Mouse (Mus musculus): ENCODE measurements around the gene Gm8947. TPM values are rescaled to one million over a fixed set of nuclear protein-coding genes. Genes with fewer than 3 reads are reported as not detected.

Gm8947 gene
- polyA plus RNA-seq, 1 experiment from 2014 or later: not detected

DNA sequence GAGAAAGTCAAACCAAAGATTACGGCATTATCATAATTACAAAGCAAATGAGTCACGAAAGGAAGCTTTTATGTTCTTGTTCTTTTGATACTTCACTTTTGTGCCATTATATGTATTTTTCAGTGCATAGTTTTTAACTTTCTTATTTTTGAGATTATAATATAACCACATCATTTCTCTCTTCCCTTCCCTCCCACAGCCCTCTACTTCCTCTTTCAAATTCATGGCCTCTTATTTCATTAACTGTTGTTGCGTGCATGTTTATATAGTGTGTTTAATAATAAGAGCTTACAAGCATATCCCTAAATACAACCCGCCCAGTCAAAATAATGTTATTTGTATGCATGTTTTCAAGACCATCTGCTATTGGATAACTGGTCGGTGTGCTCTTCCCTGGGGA is 26.9 kb downstream of the Gm8947 start:
- Histone ChIP-seq H3K9me3 (ENCODE audit: control insufficient read depth, low read length) (no peaks in the 10 kb centered on the region), H3K4me1 (ENCODE audit: control insufficient read depth in 2 of 2, insufficient read depth in 2 of 2, low read length in 2 of 2) (peaks cover 0 to 5% of the 10 kb centered on the region in 2 experiments; a peak in 3 of 4 replicates), H3K27me3 (ENCODE audit: control insufficient read depth, insufficient read depth, low read length) (no peaks in the 10 kb centered on the region), H3K4me3 (ENCODE audit: control insufficient read depth in 1 of 2, insufficient read depth in 1 of 2, low read depth in 1 of 2, low read length in 2 of 2) (no peak overlapping the region), H3K9ac (ENCODE audit: low read length) (no peak overlapping the region), H3K36me3 (ENCODE audit: control insufficient read depth, insufficient read depth, low read length) (no peaks in the 10 kb centered on the region), H3K4me2 (ENCODE audit: low read length) (no peak overlapping the region), H3K27ac (replicated peaks in 1 of 2; ENCODE audit: control insufficient read depth in 1 of 2, insufficient read depth in 1 of 2, low read depth in 2 of 2, low read length in 2 of 2) (no peak overlapping the region)
- WGBS: 93% methylated on average over 5 of the region's 5 CpGs
- ATAC-seq (ENCODE audit: insufficient number of reproducible peaks, insufficient read depth, low FRiP score, low read depth): no peak

DNA sequence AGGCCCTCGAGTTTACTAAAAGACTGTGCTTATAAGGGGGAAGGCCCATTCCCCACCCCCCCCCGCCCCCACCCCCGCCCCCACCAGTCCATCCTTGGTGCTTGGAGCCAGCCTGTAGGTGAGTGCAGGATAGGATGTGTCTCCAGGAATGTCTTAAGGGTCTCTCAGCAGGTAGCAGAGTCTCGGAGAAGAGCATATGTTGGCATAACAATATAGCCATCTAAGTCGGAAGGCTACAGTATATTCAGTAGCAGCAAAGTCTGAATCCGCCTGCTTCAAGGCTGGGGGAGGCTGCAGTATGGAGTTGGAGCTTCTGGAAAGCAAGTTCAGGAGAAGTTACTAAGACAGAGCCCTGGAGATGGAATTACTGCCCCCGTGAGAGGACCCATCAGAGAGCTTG is 27.9 kb downstream of the Gm8947 start:
- no peaks in the 10 kb centered on the region for H3K9me3 ChIP-seq (ENCODE audit: control insufficient read depth, low read length)
- H3K27ac ChIP-seq (replicated peaks in 1 of 2; ENCODE audit: control insufficient read depth in 1 of 2, insufficient read depth in 1 of 2, low read depth in 2 of 2, low read length in 2 of 2): no peak overlapping the region
- H3K4me1 ChIP-seq (ENCODE audit: control insufficient read depth in 2 of 2, insufficient read depth in 2 of 2, low read length in 2 of 2): no peaks in the 10 kb centered on the region
- no peak overlapping the region for H3K4me3 ChIP-seq (ENCODE audit: control insufficient read depth in 1 of 2, insufficient read depth in 1 of 2, low read depth in 1 of 2, low read length in 2 of 2)
- no peak for ATAC-seq (ENCODE audit: insufficient number of reproducible peaks, insufficient read depth, low FRiP score, low read depth)
- H3K27me3 ChIP-seq (ENCODE audit: control insufficient read depth, insufficient read depth, low read length): no peaks in the 10 kb centered on the region
- no peak overlapping the region for H3K4me2 ChIP-seq (ENCODE audit: low read length)
- H3K36me3 ChIP-seq (ENCODE audit: control insufficient read depth, insufficient read depth, low read length): no peaks in the 10 kb centered on the region
- no peak overlapping the region for H3K9ac ChIP-seq (ENCODE audit: low read length)
- WGBS: 82% methylated on average over 7 of the region's 7 CpGs

DNA sequence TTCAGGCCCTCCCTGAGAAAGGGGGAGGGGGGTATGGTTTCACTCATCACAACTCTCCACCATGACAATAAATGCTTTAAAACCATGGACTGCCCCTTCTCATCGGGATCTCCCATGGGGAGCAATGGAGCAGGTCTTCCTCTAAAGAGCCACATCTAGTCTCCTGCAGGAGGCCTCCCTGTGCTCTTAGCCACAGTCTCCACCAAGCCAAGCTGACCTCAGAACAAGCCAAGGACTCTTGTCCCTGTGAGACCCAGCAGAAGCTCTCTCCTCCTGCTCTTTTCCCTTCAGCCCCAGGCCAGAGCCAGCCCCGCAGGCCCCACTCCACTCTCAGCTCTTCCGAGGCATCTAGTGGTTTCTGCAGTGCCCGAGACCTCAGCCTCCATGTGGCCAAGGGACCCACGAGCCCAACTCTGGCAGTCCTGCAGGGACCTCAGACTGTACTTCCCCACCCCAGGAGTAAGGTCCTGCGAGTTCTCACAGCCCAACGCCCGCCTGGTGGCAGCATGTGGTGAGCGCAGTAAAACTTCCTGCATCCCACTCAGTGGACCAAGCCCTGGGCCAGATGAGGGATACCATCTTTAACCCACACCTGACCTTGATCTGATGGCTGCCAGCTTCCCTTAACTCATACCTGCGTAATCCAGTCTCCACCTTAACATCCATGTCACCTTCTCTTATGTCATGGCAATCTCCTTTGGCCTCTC is 30.5 kb downstream of the Gm8947 start:
- Histone ChIP-seq H3K4me1 (ENCODE audit: control insufficient read depth in 2 of 2, insufficient read depth in 2 of 2, low read length in 2 of 2) (no peaks in the 10 kb centered on the region), H3K36me3 (ENCODE audit: control insufficient read depth, insufficient read depth, low read length) (no peaks in the 10 kb centered on the region), H3K27ac (replicated peaks in 1 of 2; ENCODE audit: control insufficient read depth in 1 of 2, insufficient read depth in 1 of 2, low read depth in 2 of 2, low read length in 2 of 2) (no peak overlapping the region), H3K27me3 (ENCODE audit: control insufficient read depth, insufficient read depth, low read length) (no peaks in the 10 kb centered on the region), H3K4me2 (ENCODE audit: low read length) (no peak overlapping the region), H3K9me3 (ENCODE audit: control insufficient read depth, low read length) (no peaks in the 10 kb centered on the region), H3K9ac (ENCODE audit: low read length) (no peak overlapping the region), H3K4me3 (ENCODE audit: control insufficient read depth in 1 of 2, insufficient read depth in 1 of 2, low read depth in 1 of 2, low read length in 2 of 2) (no peak overlapping the region)
- WGBS: 86% methylated on average over 10 of the region's 10 CpGs
- ATAC-seq (ENCODE audit: insufficient number of reproducible peaks, insufficient read depth, low FRiP score, low read depth): no peak

DNA sequence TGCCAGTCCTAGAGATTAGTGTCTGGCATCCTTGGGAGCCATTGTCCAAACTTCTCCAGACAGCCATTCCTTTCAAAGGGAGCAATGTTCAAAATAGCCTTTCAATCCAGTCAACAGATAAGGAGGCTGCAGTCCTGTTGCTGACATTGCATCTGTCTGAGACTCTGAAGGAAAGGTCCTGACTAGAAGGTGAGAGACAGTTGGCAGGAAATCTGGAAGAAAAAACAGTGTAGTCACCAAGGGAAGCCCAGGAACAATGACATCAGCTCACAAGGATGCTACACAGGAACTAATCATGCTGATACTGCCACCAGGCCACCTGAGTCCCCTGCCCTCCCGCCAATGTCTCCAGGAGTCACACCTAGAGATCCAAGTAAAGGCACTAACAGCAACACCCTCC is 31.2 kb downstream of the Gm8947 start:
- Histone ChIP-seq H3K4me1 (ENCODE audit: control insufficient read depth in 2 of 2, insufficient read depth in 2 of 2, low read length in 2 of 2) (no peaks in the 10 kb centered on the region), H3K27me3 (ENCODE audit: control insufficient read depth, insufficient read depth, low read length) (no peaks in the 10 kb centered on the region), H3K9ac (ENCODE audit: low read length) (no peak overlapping the region), H3K4me2 (ENCODE audit: low read length) (no peak overlapping the region), H3K36me3 (ENCODE audit: control insufficient read depth, insufficient read depth, low read length) (no peaks in the 10 kb centered on the region), H3K4me3 (ENCODE audit: control insufficient read depth in 1 of 2, insufficient read depth in 1 of 2, low read depth in 1 of 2, low read length in 2 of 2) (no peak overlapping the region), H3K27ac (replicated peaks in 1 of 2; ENCODE audit: control insufficient read depth in 1 of 2, insufficient read depth in 1 of 2, low read depth in 2 of 2, low read length in 2 of 2) (no peak overlapping the region), H3K9me3 (ENCODE audit: control insufficient read depth, low read length) (no peaks in the 10 kb centered on the region)
- ATAC-seq (ENCODE audit: insufficient number of reproducible peaks, insufficient read depth, low FRiP score, low read depth): no peak
- WGBS: 56% methylated on average over 1 of the region's 1 CpGs

DNA sequence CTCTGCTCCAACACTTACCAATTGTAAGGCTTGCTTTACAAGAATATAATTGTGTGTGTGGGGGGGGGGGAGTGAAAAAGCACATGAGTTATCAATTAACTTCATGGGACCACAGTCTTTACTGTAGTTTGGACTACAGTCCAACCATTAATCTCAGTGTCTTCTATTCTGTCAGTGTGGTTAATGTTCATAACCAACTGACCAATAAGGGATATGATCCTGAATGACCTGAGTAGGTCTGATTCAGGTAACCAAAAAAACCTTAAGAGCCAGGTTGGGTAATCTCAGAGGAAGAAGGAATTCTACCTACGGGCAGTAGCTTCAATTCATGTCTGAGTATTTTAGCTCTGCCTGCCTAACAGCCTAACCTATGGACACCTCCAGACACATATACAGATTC is 32.4 kb downstream of the Gm8947 start:
- Histone ChIP-seq H3K9ac (ENCODE audit: low read length) (no peak overlapping the region), H3K4me2 (ENCODE audit: low read length) (no peak overlapping the region), H3K27me3 (ENCODE audit: control insufficient read depth, insufficient read depth, low read length) (no peaks in the 10 kb centered on the region), H3K9me3 (ENCODE audit: control insufficient read depth, low read length) (no peaks in the 10 kb centered on the region), H3K4me3 (ENCODE audit: control insufficient read depth in 1 of 2, insufficient read depth in 1 of 2, low read depth in 1 of 2, low read length in 2 of 2) (no peak overlapping the region), H3K36me3 (ENCODE audit: control insufficient read depth, insufficient read depth, low read length) (no peaks in the 10 kb centered on the region), H3K4me1 (ENCODE audit: control insufficient read depth in 2 of 2, insufficient read depth in 2 of 2, low read length in 2 of 2) (no peaks in the 10 kb centered on the region), H3K27ac (replicated peaks in 1 of 2; ENCODE audit: control insufficient read depth in 1 of 2, insufficient read depth in 1 of 2, low read depth in 2 of 2, low read length in 2 of 2) (no peak overlapping the region)
- WGBS: 93% methylated on average over 1 of the region's 1 CpGs
- no peak for ATAC-seq (ENCODE audit: insufficient number of reproducible peaks, insufficient read depth, low FRiP score, low read depth)

DNA sequence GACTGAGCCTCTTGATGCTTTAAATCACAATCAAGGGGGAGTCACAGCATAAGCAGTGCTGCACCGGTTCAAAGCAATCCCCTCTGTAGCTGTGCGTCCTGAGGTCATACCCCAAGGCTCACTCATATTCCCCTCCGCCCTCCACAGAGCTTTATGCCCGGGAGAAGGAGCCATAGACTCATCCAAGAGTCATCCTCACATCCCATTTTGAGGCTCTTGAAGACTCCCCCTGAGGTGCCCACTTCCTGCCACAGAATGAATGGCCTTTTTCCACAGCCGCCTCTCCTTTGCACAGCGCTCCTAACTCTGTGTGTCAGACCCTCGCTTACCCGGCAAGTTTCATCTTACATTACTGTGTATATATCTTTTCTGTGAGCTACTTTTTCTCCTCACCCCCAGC is 35.3 kb downstream of the Gm8947 start:
- Histone ChIP-seq H3K4me2 (ENCODE audit: low read length) (no peak overlapping the region), H3K9me3 (ENCODE audit: control insufficient read depth, low read length) (no peaks in the 10 kb centered on the region), H3K4me1 (ENCODE audit: control insufficient read depth in 2 of 2, insufficient read depth in 2 of 2, low read length in 2 of 2) (no peaks in the 10 kb centered on the region), H3K27me3 (ENCODE audit: control insufficient read depth, insufficient read depth, low read length) (no peaks in the 10 kb centered on the region), H3K4me3 (ENCODE audit: control insufficient read depth in 1 of 2, insufficient read depth in 1 of 2, low read depth in 1 of 2, low read length in 2 of 2) (no peak overlapping the region), H3K27ac (replicated peaks in 1 of 2; ENCODE audit: control insufficient read depth in 1 of 2, insufficient read depth in 1 of 2, low read depth in 2 of 2, low read length in 2 of 2) (no peak overlapping the region), H3K36me3 (ENCODE audit: control insufficient read depth, insufficient read depth, low read length) (no peaks in the 10 kb centered on the region), H3K9ac (ENCODE audit: low read length) (no peak overlapping the region)
- ATAC-seq (ENCODE audit: insufficient number of reproducible peaks, insufficient read depth, low FRiP score, low read depth): no peak
- 81% methylated on average over 8 of the region's 8 CpGs for WGBS

DNA sequence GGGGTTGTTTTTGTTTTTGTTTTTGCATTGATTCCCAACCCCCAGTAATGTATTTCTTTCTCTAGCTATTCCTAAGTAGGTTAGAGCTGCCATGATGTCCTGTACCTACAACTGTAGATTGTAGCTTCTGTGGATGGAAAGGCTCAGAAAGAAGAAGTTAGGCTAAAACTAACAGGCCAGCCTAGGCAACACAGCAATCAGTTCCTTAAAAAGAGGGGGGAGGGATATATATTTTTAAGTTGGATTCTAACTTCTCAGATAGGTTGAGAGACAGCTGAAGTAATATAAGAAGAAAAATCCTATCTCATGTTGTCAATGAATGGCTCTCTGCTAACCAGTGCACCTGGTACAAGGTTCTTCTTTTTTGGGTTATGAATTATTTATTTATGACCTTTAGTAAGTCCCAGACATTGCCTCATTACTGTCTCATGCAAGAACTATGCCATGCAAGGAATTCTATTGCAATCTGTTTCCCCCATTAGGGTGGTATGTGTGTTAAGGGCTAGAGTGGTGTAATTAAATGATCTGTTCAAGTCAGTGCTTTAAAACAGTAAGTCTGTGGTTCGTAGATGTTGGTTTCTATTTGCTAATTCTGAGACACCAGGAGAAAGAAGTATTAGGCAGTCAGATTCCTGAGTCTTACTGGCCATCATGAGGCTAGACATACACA is 36.3 kb downstream of the Gm8947 start:
- Histone ChIP-seq H3K9ac (ENCODE audit: low read length) (no peak overlapping the region), H3K36me3 (ENCODE audit: control insufficient read depth, insufficient read depth, low read length) (no peaks in the 10 kb centered on the region), H3K27me3 (ENCODE audit: control insufficient read depth, insufficient read depth, low read length) (no peaks in the 10 kb centered on the region), H3K4me2 (ENCODE audit: low read length) (no peak overlapping the region), H3K4me1 (ENCODE audit: control insufficient read depth in 2 of 2, insufficient read depth in 2 of 2, low read length in 2 of 2) (no peaks in the 10 kb centered on the region), H3K4me3 (ENCODE audit: control insufficient read depth in 1 of 2, insufficient read depth in 1 of 2, low read depth in 1 of 2, low read length in 2 of 2) (no peak overlapping the region), H3K27ac (replicated peaks in 1 of 2; ENCODE audit: control insufficient read depth in 1 of 2, insufficient read depth in 1 of 2, low read depth in 2 of 2, low read length in 2 of 2) (no peak overlapping the region), H3K9me3 (ENCODE audit: control insufficient read depth, low read length) (no peaks in the 10 kb centered on the region)
- ATAC-seq (ENCODE audit: insufficient number of reproducible peaks, insufficient read depth, low FRiP score, low read depth): no peak
- 85% methylated on average over 1 of the region's 1 CpGs for WGBS

All from heart, embryonic 14.5 days (tissue).